Mouse (Mus musculus): ENCODE measurements at regions not wholly inside any gene's neighbourhood (a gene's known extent, or its start where the extent isn't known, plus 50 kb on each side); places are given as distances from the start of the nearest gene placed in this dataset.

- no peak for TF ChIP-seq GATA1 (IDR thresholded peaks at IDR 0.05; ENCODE audit: low read length)
- TF ChIP-seq TAL1 (IDR thresholded peaks at IDR 0.05; ENCODE audit: low read length): no peak
These were observed 255.2 kb downstream of the Irs2 start for GRCm38 (mm10) chr8:10753056-10753455.
